Mouse (Mus musculus) testis, postnatal 14 days (tissue): ENCODE data around the gene Lgr6.

Source experiments
- DNase-seq: peaks from one replicate; pipeline ENCODE4 v3.0.0; 2021; ENCODE audit warnings: low spot score

Lgr6 gene

DNA sequence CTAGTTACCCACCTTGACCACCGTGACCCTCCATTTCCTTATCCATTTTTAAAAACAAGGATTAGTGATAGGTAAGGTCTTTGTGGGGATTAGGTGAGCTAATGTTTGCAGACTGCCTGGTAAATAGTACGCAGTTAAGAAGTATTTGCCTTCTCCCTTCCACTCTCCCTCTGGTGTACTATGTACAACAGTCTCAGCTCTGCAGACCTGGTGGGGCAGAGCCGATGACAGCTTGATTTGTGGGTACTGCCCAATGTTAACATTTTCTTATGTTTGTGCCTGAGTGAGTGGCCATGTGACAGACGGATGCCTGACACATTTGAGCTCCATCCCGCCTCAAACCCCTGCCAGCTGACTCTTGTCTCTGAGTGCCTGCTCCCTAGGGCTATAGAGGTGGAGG lies 28.6 kb downstream of the Lgr6 start:
- no peak for DNase-seq

- no peak for DNase-seq
These were observed 29.8 kb downstream of the Lgr6 start for GRCm38 (mm10) chr1:135075270-135075669.

DNA sequence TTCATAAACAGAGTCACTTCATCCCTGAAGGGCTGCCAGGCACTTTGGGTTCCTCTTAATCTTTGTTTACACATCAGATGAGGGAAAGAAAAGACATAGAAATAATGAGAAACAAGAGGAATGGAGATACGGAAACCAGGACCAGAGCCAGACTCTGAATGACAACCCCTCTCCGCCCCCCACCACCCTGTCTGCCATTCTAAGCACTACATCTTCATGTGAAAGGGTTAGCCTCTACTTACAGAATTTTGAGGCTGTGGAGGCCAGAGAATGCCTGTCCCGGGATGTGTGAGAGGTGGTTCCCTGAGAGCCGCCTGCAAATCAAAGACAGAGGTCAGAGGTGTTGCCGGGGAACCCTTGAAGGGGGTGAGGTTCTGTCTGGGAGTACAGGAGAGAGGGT lies 32.4 kb downstream of the Lgr6 start:
- DNase-seq, result no peak

DNA sequence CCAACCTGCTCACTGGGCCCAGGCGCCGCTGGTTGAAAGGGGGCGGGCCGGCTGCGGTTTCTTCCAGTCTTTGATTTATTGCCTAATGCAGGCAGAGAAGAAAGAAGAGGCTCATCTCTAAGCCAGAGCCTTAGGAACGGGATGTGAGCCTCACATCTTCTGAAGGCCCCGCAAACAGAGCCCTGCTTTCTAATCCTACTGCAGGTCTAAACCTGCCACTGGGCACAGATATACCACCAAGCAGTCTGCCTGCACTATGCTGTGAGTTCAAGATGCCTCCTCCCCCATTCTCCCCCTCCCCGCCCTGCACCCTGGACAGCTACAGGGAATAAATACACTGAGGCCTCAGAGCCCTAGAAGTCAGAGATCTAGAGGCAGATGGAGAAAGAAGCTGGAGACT lies 35.2 kb downstream of the Lgr6 start:
- no peak for DNase-seq

- no peak for DNase-seq
These were observed 40.6 kb downstream of the Lgr6 start for GRCm38 (mm10) chr1:135064525-135064924.

DNA sequence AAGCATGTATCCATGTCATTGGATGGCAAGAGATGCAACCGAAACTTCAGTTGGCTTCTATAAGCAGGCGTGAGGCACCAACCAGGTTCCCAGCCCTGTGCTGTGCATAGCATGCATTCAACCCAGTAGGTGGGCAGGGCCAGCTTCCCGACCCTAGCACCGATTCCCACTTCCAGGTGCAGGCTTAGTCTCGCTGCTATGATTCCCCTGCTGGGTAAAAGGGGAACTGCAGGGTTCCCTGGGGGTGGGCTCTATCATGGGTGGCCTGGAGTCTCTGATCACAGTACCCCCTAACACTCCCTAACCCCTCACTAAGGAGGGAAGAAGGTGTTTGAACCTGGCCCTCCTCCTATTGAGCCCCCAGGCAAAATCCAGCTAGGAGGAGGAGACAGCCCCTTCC lies 42.1 kb downstream of the Lgr6 start:
- no peak for DNase-seq

DNA sequence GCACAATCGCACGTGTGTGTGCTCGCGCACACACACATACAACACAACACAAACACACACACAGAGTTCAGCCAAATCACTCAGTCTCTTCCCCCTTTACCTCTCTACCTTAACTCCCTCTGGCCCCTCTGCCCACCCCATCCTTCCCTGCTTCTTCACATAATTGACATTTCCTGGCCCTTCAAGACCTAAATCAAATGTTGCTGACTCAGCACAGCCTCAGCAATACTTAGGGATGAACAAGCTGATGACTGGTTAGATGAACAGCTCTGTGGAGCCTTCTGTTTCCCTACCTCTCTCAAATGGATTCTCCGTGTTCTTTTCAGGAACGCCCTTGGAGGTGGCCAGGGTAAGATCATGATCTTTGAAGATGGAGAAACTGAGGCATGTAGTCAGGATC lies 43.8 kb downstream of the Lgr6 start:
- no peak for DNase-seq

DNA sequence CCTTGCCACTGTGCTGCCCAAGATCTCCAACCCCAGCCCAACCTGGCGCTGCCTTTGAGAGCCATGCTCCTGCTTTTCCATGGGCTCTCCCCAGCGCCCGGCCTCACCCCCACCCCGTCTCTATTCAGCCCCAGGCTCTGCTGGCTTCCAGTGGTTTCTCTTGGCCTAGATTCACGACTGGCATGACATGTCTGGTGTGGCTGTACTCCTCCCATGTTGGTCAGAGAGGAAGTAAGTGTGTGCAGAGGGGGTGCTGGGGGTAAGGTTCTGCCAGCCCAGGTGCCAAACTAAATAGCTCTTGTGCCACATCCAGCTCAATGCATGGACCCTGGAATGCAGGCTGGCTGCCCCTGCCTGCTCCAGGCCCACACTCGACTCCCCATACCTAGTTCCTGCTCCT lies 44.9 kb downstream of the Lgr6 start:
- no peak for DNase-seq

- no peak for DNase-seq
These were observed 48.2 kb downstream of the Lgr6 start for GRCm38 (mm10) chr1:135056901-135057300.

- DNase-seq, result no peak
These were observed 51.0 kb downstream of the Lgr6 start for GRCm38 (mm10) chr1:135054121-135054520.

GRCm38 (mm10) chr1:135044439-135044838 lies 60.6 kb downstream of the Lgr6 start:
- no peak for DNase-seq

- no peak for DNase-seq
These were observed 68.8 kb downstream of the Lgr6 start for GRCm38 (mm10) chr1:135036297-135036696.

DNA sequence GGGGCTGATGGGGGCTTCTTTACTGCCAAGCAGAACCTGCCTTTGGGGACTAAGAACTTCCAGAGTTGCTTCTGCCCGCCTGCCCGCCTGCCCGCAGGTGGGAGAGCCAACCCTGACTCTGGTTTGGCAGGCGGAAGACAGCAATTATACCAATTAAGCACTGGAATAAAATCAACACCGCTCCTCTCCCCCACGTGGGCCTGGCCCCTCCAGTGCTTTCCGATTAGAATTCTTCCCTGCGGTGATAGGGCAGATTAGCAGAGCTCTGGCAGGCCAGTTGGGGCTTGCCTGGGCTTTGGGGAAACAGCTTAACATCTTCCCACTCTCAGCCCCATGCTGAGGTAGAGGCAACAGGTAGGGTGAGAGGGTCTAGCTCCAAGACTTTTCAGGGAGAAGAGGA lies 72.4 kb downstream of the Lgr6 start:
- DNase-seq, result no peak

- no peak for DNase-seq
These were observed 75.0 kb downstream of the Lgr6 start for GRCm38 (mm10) chr1:135030121-135030520.

DNA sequence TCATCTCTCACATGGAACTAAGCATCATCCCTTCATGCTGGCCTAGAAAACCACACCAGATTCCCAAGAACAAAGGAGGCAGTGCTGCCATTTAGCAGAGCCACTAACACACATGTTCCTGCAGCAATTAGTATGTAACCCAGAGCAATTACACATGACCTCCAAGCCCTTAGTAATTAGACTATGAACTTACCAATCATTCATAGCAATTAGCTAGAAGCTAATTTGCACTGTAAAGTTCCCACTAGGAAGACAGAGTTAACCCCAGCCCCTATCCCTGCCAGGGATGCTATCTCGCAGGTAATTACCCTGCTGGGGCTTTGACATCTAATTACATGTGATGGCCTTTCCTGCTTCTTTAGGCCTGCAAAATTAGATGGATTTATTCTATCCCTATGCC lies 78.8 kb downstream of the Lgr6 start:
- no peak for DNase-seq

DNA sequence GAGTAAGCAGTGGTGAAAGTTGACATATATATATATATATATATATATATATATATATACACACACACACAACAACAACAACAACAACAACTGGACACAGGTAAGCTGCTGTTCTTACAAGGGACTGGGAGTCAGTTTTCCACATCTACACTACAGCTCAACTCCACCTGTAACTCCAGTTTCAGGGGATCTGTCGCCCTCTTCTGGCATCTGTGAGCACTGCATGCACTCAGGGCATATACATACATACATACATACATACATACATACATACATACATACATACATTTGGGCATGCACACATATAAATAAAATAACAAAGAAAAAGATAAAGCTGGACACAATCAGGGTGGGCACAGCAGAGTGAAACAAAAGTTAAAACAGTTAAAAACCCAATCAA lies 81.5 kb downstream of the Lgr6 start:
- no peak for DNase-seq

DNA sequence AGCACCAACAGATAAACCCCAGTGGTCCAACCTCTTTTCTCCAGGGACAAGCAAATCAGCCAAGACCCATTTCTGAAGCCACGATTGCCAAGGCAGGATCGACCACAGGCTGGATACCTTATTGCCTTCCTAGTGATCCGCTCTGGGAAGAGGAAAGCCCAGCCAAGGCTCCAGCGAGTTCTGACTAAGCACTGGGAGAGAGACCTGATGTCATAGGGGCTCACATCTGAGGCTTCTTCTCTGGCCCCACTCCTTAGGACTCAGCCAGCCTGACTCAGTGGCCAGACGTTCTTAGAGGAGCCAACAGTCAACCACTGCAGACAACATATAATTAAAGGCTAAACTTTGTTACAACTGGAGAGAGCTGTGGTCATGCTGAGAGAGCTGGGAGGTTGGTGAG lies 83.1 kb downstream of the Lgr6 start:
- DNase-seq, result no peak

DNA sequence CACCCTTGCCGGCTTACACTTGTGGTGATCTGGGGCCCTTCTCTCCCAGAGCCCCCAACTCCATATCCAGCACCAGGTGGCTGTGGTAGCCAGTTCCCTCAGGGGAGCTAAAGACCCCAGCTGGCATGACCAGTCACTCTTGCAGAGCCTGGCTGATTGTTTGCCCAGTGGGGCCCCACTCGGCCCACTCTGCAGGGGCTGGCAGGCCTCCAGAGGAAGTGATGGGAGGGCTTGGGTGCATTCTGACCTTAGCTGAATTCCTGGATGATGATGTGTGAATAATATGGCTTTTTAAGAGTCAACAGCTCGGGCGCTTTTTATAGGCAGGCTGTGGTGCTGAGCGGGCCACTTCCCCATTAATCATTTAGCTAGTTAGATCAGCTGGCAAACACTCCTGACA lies 84.1 kb downstream of the Lgr6 start:
- no peak for DNase-seq

- no peak for DNase-seq
These were observed 84.7 kb downstream of the Lgr6 start for GRCm38 (mm10) chr1:135020281-135020940.

DNA sequence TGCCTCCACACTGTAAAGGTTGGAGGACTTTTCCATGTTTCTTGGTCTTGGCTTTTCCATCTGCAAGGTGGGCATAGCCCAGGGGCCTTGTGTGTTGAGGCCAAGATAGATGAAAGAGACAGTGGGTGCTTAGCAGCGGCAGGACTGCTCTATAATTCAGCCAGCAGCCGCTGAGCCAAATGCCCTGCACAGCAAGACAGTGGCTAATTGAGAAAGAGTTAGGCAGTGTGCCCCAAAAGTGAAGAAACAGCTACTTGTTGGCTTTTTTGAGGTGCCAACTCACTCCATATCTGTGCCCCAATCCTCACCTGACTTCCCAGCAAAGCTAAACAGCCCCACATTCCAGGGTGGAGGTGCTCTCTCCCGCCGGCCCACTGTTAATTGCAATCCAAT lies 85.3 kb downstream of the Lgr6 start:
- no peak for DNase-seq

GRCm38 (mm10) chr1:135019087-135019774 lies 85.8 kb downstream of the Lgr6 start:
- no peak for DNase-seq

DNA sequence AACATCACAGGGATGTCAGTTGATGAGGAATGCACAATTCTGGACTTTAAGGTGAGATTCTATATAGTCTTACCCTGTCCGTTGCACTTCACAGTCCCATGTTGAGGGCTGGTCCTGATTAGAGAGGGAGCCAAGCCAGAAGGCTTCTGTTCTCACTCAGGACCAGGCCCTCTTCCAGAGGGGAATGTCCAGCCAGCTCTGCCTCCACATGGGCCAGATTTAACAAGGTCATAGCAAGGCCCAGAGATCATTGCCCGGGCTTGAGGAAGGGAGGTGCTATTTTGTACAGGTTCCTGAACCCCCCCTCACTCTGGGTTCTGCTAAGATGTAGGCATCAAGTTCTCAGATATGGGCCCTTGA lies 87.4 kb downstream of the Lgr6 start:
- no peak for DNase-seq

DNA sequence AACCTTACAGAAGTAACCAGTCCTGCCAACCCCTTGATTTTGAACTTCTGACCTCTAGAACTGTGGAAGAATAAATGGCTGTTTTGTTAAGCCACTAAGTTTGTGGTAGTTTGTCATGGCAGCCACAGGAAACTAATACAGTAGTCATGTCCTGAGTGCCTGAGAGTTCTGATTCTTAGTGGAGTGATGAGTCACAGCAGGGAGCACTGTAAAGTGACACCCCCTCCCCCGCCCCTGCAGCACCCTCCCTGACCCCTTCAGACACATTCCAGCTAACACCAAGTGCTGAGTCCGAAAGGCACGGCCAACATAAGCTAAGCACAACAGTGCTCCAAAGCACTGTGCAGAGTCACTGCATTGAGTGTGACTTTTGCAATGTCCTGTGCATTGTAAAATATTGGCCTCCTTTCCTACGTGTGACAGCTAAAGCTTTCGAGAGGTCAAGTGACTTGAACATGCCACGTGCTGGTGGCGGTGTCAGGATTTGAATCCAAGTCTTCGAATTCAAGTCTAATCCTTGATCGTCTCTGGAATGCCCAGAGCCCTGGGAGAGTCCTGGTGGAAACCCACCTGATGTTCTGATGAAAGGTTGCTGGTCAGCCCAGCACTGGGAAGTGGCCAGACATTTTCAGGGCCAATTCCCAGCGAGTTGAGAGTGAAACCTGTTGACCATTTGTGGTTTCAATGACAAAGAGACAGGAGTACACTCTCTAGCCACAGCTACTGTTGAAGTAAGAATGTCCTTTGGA lies 88.0 kb downstream of the Lgr6 start:
- no peak for DNase-seq
